Mouse (Mus musculus): Measurements from ENCODE around the gene Lrrc10b.

The Lrrc10b gene

DNA sequence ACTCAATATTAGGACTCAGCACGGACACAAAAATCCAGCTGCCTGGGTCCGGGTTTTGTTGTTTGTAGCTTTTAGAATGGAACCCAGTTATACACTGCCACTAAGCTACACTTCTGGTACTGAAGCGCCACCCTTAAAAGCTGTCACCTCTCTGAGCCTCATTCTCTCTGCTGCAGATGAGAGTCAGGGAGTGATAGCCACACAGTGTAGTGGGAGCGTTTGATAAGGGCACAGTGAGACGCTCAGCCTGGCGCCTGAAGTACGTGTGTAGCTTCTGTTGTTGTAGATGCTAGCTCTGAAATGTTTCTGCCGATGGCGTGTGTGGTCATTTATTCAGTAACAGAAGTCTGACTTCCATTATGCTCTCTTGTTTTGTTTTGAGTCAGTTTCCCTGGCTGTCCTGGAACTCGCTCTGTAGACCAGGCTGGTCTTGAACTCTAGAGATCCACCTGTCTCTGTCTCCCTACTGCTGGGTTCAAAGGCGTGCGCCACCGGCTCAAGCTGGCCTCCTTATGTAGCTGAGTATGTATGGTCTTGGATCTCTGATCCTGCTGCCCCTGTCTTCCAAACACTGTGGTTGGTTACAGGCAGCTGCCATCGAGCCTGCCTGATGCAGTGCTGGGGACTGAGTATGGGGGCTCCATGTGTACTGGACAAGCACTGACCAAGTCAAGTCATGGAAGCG is 12.4 kb downstream of the Lrrc10b start:
- no peak for DNase-seq (ENCODE audit: low read depth, low spot score)

DNA sequence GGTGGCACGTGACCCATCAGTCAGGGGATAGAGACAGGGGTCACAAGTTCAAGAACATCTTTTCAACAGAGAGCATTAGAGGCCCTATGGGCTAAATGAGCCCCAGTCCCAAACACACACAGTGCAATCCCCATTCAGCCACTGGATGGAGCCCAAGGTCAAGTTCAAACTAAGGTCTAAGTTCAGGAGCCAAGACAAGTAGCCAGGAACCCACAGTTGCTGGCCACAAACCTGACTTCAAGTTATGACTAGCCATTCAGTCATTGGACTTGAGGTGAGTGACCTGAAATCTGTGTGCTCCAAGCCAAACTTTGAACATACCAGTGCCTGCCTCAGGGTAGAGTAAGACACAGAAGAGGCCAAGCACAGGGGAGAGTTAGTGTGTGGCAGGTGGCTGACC is 19.8 kb downstream of the Lrrc10b start:
- peak; percentile 38 for DNase-seq (ENCODE audit: low read depth, low spot score)

DNA sequence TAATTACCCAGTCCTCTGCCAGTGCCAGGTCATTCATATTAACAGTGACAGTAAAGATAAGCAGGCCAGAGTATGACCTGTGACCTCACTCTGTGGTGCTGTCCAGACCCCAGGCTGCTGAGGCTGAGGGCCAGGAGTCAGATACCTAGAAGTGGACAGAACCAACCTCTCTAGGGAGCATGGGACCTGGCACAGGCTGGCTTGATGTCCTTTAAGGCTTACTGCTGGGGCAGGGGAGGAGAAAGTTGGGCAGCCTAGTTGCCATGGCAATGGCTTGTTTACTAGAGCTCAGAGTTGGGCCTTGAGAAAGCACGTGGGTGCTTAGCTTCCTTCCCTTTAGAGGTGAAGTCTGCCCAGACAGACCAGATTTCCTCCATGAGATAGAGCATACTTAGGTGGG is 20.5 kb downstream of the Lrrc10b start:
- no peak for DNase-seq (ENCODE audit: low read depth, low spot score)

DNA sequence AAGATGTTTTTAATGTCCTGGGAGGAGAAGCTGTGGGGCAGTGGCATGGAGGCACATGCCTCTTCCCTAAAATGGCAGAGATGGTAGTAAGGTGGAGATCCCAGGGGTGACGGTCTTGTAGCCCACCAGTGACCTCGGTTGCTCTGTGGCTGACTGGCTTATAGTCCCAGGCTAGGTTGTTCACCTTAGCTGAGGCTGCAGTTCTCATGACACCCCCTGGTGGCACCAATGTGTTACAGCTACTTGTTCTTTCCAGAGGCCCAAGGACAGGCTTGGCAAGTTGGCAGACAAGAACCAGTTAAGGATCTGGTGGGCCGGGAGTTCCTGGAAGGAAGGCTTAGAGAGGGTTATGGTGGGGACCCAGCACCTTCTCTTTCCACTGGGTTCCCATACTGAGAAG is 21.4 kb downstream of the Lrrc10b start:
- DNase-seq (ENCODE audit: low read depth, low spot score), result peak; percentile 71

DNA sequence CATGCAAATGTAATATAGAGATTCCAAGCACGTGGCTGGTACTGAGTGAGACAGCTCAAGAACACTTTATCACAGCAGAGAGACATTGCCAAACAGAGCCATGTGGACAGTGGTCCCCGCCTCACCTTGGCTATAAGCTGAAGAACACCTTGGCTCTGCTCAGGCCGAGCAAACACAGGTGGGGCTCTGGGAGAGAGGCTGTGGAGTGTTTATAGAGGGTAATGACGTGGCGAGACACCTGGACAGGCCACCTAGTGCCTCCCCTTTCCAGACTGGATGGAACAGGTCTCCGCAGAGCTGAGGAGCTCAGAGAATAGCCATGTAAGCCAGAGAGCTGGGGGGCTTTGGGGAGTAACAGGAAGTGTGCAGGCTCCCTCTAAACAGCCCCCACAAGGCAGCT is 22.3 kb downstream of the Lrrc10b start:
- DNase-seq (ENCODE audit: low read depth, low spot score), result no peak

DNA sequence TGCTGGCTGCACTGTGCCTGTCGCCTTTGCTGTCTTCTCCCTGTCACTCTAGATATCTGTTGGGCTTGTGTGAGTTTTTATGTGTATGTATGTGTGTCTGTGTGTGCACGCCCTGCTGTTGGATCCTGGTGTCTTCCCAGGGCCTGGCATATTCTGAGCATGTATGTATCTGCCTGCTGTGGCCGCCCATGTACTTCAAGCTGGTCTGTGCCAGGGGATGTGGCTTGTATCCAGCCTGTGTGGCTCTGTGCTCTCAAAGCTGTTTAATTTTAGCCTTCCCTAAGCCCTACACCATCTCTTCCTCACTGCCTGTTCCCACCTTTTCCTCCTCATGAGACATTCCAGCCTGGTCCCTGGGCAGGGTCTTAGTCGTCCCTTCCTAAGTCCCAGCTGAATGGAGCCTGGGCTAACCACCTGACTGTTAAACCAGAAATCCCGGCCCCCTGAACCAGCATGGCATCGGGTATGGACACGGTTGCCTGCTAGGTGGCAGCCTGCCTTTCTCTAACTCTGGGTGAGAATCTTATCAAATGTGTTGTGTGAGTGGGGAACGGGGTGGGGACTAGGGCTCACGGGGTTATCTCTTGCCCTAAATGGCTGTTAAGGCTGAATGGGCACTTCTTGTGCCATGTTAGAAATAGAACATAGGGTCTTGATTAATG is 23.3 kb downstream of the Lrrc10b start:
- no peak for DNase-seq (ENCODE audit: low read depth, low spot score)

DNA sequence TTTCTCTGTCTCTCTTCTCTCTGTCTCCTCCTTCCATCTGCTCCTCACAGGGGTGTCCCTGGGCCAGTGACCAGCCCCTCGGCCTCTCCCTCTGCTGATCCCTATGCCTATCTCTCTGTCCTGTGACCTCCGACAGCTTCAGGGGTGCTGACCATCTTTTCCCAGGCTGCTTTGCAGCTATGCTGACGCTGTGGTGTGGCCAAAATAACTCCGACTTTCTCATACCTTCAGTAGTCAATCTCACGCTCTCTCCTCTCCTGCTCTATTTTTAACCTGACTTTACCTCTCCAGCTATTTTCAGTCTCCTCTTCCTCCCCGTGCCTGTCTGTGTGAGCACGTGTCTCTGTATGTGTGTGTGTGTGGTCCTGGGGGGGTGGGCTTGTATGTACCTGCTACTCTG is 24.0 kb downstream of the Lrrc10b start:
- DNase-seq (ENCODE audit: low read depth, low spot score), result no peak

DNA sequence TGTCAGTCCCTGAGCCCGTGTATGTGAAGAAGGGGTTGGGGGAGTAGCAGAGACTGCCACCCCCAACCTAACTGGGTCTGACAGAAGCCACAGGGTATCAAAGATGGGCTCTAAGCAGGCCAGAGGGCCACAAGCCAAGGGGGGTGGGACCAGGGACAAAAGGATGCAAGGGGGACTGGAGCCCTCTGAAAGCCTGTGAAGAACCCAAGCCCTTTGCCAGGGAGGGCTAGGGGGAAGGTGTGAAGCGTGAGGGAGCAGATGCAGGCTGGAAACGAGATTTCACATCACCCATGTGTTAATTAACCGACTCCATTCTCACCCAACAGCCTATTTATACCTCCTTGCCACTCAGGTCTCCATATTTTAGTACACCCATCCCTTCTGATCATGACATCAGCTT is 25.4 kb downstream of the Lrrc10b start:
- no peak for DNase-seq (ENCODE audit: low read depth, low spot score)

DNA sequence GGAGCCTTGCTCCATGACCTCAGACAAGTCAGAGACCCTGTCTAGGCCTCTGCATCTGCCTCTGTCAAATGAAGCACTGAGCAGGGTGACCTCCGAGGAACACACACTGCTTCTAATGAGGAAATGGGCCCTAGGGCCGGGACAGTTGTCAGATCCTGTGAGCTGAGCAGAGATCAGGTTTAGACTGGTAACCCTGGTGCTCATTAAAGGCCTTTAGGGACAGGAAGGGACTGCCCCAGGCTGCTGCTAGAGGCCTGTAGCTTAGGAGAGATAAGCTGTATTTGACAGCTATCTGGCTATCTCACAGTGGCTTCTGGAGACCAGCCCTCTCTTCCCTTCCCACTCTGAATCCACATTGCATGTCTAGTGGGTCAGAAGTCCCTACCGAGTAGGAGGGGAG is 25.9 kb downstream of the Lrrc10b start:
- peak; percentile 36 for DNase-seq (ENCODE audit: low read depth, low spot score)

DNA sequence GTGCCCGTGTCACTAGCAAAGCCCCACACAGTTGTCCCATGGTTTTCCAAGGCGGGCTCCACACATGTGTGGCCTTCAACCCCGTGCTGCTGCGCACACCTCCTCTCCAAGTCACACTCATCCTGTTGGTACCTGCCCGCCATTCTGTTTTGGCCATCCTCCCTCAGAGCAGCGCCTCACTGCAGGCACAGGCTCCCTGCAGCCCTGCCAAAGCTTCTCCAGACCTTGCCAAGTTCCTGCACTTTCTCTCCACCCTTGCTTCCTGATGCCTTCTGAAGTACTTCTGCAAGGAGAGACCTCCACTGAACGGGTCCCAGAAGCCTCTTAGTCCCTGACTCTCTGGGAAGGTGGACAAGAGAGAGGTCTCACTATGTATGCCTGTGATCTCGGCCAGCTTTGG is 27.9 kb downstream of the Lrrc10b start:
- DNase-seq (ENCODE audit: low read depth, low spot score), result no peak

DNA sequence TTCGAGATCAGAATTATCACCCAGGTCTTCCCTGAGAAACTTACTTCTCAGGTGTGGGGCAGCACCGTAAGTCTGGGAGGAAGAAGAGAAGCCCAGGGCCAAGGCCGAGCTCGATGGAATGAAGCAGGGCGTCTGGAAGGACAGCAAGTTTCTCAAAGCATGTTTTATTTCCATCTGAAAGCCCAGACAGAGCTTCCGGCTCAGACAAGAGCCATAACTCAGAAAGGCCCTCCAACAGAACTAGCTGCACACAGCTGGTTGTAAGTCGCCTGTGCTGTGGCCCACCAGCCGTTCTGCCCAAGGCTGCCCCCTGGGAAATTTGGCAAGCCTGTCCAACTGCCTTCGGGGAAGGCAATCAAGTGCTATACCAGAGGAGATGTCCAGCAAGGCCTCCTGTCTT is 29.8 kb downstream of the Lrrc10b start:
- no peak for DNase-seq (ENCODE audit: low read depth, low spot score)

DNA sequence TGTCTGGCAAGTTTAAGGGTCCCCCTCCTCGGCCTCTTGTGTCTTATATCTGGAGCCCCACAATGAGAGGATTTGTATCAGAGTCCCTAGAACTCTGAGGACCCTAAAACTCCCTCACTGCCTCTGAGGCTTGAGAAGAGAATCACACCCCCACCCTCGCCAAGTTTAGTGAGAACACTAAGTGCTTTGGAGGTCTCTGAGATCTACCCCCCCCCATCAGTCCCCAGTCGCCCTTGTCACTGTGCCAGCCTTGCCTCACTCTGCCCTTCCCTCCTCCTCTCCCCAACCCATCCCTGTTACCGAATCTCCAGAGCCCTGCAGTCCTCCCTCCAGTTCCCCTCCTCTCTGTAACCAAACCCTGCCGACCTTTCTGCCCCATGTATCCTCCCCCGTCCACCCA is 30.5 kb downstream of the Lrrc10b start:
- no peak for DNase-seq (ENCODE audit: low read depth, low spot score)

DNA sequence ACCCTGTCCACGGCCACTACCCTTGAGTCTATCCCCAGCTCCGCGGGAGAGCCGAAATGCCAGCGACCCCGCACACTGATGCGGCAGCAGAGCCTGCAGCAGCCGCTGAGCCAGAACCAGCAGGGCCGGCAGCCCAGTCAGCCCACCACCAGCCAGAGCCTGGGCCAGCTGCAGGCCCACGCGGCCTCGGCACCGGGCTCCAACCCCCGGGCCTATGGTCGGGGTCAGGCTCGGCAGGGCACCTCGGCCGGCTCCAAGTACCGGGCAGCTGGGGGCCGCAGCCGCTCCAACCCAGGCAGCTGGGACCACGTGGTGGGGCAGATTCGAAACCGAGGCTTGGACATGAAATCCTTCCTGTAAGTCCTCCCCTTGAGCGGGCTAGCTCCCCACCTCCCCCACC is 31.0 kb downstream of the Lrrc10b start:
- no peak for DNase-seq (ENCODE audit: low read depth, low spot score)

DNA sequence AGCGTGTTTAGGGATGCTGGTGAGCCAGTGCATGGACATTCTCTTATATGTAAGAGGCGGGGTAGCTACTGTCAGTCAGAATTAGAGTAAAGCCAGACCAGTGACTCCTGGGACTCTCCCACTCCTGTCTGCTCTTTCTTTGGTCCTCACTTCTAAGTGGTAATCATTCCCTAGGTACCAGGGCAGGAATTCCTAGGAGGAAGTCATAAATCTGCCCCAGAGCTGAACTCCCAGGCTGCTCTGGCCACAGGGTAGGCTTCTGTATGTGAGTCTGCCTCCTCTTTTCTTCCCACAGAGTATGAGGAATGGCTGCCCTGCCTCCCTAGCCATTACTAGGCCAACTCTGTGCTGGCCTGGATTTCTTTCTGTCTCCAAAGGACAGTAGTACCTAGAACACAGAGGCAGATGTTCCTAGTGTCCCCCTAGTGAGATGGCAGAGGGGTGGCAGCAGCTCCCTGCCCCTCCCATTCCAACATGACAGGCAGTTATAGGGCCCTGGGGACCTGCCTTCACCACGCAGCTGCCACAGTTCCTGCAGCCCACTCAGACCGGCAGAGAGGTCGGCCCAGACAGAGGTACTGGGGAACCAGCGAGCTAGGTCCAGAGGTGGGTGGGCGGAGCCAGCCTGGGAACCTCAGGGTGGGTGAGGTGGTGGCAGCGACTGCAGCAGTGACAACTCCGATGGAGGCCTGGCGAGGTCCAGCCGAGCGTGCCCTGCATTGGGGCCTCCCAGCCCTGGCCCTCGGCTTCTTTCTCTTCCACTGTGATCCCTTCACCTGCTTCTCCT is 31.6 kb downstream of the Lrrc10b start:
- DNase-seq (ENCODE audit: low read depth, low spot score), result no peak

DNA sequence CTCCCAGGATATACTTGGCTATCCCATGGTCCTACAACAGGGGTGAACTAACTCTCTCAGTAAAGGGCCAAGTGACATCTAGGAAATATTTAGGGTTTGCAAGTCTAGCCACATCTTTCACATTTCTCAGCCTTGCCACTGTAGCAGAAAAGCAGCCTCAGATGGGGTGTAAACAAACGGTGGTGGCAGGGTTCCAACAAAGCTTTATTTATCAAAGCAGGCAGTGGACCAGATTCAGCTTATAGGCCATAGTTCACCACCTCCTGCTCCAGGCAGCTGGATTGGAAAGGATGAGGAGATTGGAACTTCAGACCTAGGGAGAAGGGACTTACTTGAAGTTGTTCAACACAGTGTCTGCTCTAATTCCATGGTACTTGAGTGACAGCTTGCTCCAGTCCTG is 32.5 kb downstream of the Lrrc10b start:
- no peak for DNase-seq (ENCODE audit: low read depth, low spot score)

DNA sequence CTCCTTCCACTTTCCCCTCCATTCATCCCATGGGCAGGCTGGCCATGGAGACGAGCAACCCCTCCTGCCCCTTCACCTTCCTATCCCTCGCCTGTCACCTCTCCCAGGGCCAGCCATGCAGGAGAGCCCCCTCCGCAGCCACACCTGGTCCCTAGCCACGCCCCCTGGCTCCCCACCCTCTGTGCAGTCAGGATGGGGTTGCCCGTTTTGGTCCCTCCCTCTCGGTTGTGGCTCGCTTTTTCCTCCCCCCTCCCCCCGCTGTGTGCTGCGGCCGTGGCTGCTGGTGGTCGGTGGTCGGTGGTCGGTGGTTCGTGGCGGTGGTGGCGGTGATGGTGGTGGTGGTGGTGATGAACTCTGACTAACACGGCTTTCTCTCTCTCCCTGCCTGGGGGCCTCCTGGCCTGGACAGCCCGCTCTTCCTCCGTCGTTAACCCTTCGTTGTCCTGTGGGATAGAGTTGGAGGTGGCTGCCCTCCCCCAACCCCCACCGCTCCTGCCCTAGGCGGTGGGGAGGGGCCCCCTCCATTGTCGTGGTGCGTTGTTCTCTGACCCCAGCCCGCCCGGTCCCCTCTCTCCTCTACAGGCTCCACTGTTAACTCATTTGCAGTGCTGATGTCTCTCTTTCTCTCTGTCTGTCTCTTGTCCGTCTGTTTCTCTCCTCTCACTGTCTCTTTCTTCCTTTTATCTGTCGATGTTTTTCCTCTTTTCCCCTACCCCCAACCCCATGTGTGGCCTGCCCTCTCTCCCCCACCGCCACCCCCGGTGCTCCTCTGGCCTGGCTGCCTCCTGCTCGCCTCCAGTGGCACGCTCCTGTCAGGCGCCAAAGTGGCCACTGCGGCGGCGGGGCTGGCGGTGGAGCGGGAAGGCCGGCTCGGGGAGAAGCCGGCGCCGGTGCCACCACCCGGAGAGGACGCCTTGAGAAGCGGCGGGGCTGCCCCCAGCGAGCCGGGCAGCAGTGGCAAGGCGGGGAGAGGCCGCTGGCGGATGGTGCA is 35.0 kb downstream of the Lrrc10b start:
- no peak for DNase-seq (ENCODE audit: low read depth, low spot score)

DNA sequence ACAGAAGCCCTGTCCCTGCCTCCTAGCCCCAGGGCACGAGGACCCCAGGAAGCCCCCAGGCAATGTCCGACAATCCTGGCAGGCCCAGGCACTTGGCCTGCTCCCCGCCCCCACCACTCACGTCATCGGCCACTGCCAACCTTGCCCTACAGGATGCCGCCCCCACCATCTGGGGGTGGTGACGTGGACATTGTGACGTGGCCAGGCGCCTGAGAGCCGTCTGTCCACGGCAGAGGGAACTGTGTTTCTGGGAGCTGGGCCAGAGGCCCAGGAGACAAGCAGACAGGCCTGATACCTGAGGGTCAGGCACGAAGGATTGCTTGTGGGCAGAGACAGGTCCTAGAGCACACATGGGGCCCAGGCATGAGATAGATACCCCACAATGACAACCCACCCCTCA is 39.8 kb downstream of the Lrrc10b start:
- DNase-seq (ENCODE audit: low read depth, low spot score), result no peak

DNA sequence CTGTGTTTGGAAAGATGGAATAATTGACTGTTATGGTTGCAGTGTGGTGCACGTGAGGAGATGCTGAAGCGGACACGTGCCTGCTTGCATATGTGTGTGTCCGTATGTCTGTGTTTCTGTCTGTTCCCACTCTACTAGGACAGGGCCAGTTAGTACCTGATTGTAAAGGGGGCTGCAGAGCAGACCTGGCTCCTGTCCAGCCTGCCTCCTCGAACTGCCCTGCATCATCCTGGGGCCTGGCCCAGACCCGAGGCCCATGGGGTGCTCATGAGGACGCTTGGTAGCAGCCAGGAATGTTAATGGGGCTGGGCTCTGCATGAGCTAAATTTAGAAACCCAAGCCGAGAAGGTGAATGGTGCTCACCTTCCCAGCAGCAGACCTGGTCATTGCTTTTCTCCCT is 40.4 kb downstream of the Lrrc10b start:
- DNase-seq (ENCODE audit: low read depth, low spot score), result no peak

DNA sequence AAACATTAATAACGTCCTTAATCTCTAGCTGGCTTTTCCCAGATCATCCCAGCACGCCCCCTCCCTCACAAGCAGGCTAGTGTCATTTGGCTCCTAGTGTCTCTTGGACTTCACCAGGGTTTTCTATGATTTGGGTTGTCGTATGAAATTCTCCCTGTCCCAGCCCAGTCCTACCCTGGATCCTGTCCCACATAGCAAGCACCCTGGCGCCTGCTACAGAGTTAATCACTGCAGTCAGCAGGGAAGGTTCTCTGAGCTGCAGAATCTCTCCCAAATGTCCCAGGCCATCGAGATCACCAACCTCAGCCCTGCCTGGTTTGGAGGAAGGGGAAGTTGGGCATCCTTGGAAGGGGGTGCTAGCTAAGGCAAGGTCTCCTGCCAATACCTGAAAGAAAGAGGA is 41.8 kb downstream of the Lrrc10b start:
- no peak for DNase-seq (ENCODE audit: low read depth, low spot score)

DNA sequence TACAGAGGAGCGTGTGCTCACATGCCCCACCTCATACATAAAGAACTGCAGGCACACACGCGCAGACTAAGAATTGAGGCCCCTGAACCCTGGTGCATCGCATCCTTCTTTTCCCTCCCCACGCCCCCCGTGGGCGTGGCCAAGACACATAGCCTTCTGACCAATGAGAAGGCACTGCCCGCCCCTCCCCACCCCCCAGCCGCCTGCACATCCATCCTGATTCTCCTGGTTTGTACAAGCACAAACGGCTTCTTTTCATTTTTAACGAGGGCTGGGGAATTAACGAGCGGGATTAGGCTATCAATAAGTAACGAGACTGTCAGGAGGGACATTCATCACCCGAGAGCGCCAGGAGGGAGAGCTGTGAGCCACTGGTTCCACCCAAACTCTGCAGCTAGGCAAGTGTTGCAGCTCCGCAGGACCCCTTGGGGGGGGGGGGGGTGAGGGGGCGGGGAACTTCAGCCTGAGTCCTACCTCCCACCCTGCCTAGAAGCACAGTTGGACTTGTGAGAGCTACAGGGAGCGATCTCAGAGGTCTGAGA is 43.5 kb downstream of the Lrrc10b start:
- no peak for DNase-seq (ENCODE audit: low read depth, low spot score)

Measured in A20 (cell line).